Mouse (Mus musculus) thymus, adult 2 months (tissue): ENCODE measurements around the gene Gm17026. TPM values are rescaled to one million over a fixed set of nuclear protein-coding genes. Genes with fewer than 3 reads are reported as not detected.
A peak's percentile ranks its signal among the peaks of the same experiment; 100 is the strongest.
"Not testable (repeated sequence)": the region's sequence is repeated elsewhere in the genome, so short reads cannot be mapped to it uniquely, and the experiment has no call there.

Experiments used
- DNase-seq: peaks from one replicate; pipeline ENCODE4 v3.0.0; 2021
- H3K27ac ChIP-seq: fragments of 200-500 bp; 2 replicates; pipeline ENCODE4 v1.5.1; 2012; ENCODE audit warnings: low read length, control low read depth; ENCODE audit not compliant: control insufficient read depth, insufficient read depth
- H3K27me3 ChIP-seq: fragments of 200-500 bp; 2 replicates; pipeline ENCODE4 v1.6.1; 2012; ENCODE audit warnings: mild to moderate bottlenecking, low read length, moderate library complexity, mixed read lengths; ENCODE audit not compliant: control insufficient read depth, insufficient read depth
- H3K36me3 ChIP-seq: fragments of 200-500 bp; 2 replicates; pipeline ENCODE4 v1.6.1; 2012; ENCODE audit warnings: mild to moderate bottlenecking, low read length, moderate library complexity; ENCODE audit not compliant: control insufficient read depth, insufficient read depth
- H3K4me1 ChIP-seq: fragments of 200-500 bp; replicated peaks from 2 replicates; pipeline ENCODE4 v1.6.1; 2012; ENCODE audit warnings: low read length; ENCODE audit not compliant: control insufficient read depth, insufficient read depth
- H3K4me3 ChIP-seq: fragments of 200-500 bp; 2 replicates; pipeline ENCODE4 v1.5.1; 2012; ENCODE audit warnings: mild to moderate bottlenecking, low read length, control low read depth, moderate library complexity; ENCODE audit not compliant: control insufficient read depth, insufficient read depth
- WGBS: fragments of 180-500 bp; shearing (Covaris S2); methylation state at CpG from one replicate; pipeline ENCODE4 v1.1.7; 2018; 5-methylcytosine and 5-hydroxymethylcytosine counted together
- polyA plus RNA-seq: library from polyadenylated mRNA; depleted of rRNA; stranded (reverse); fragments of >200 nt; gene quantifications from 2 replicates; pipeline ENCODE4 v1.2.3, GENCODE M21; 2012; rRNA removed

Gm17026 gene
- not detected in 2 replicates for polyA plus RNA-seq

DNA sequence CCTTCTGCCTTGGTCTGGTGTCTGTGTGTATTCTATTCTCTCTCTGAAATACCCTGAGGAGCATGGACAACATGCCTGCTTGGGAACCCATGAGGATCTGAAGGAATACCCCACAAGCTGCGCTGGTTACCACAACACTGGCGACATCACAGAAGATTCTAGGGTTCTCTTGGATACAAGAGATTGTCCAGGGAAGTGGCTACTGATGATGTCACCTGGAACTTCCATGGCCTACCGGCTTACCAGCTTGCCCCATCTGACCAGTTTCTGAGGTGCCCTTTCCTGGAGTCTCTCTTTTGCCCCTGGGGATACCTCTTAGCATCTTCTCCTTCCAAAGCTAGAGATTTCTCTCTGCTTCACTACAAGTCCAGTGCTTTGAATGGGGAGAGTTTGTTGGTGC is at the start of gene Gm17026:
Gene Gm17026 (minus strand): TSS at position 101 of the 400 bp plus-strand sequence.
- not testable (repeated sequence) for H3K27me3 ChIP-seq, H3K4me3 ChIP-seq, H3K4me1 ChIP-seq, H3K36me3 ChIP-seq, DNase-seq, H3K27ac ChIP-seq
- WGBS: 86% methylated on average over 1 of the region's 3 CpGs

DNA sequence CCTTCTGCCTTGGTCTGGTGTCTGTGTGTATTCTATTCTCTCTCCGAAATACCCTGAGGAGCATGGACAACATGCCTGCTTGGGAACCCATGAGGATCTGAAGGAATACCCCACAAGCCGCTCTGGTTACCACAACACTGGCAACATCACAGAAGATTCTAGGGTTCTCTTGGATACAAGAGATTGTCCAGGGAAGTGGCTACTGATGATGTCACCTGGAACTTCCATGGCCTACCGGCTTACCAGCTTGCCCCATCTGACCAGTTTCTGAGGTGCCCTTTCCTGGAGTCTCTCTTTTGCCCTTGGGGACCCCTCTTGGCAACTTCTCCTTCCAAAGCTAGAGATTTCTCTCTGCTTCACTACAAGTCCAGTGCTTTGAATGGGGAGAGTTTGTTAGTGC is 37.4 kb upstream of the Gm17026 start, which contains the start of gene Gm9611:
Gene Gm9611 (minus strand): TSS at position 101 of the 400 bp plus-strand sequence.
- not testable (repeated sequence) for H3K27ac ChIP-seq, H3K4me1 ChIP-seq, H3K27me3 ChIP-seq, H3K36me3 ChIP-seq, DNase-seq, H3K4me3 ChIP-seq
- WGBS: 100% methylated on average over 1 of the region's 3 CpGs

DNA sequence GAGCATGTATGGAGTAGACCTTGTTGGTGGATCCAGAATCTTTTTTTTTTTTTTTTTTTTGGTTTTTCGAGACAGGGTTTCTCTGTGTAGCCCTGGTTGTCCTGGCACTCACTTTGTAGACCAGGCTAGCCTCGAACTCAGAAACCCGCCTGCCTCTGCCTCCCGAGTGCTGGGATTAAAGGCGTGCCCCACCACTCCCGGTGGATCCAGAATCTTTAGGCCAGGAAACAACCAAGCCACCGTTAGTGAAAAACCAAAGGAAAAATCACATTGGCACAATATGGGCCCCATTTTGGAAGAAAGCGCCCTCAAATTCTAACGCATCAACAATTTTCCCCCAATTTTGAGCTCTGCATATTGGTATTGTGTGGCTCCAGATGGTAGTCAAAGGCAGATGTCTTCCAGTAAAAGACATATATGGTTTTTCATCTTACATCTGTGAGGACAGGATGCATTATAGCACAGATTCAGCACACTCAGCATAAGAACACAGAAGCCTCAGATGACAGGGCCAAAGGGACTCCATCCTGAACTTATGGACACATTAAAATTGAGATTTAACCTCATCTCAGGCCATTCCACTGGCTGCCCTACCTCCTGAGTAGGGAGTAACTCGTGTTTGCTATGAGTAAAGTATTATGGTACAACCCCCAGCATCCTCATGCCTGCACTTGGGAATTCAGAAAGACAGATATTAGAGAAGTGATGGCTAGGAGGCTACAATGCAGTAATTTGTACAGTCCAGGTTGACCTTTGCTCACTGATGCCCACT is 42.9 kb downstream of the Gm17026 start:
- WGBS: 74% methylated on average over 8 of the region's 10 CpGs
- peak; percentile 2 for DNase-seq
- not testable (repeated sequence) for H3K27ac ChIP-seq, H3K27me3 ChIP-seq, H3K4me1 ChIP-seq, H3K4me3 ChIP-seq, H3K36me3 ChIP-seq

Other genes with a start within 250 kb of the Gm17026 start
- gene Gm7951, start 142.7 kb downstream of the Gm17026 start, polyA plus RNA-seq: not detected in 2 replicates
- not detected in 2 replicates for gene Gm17027, start 97.4 kb downstream of the Gm17026 start, polyA plus RNA-seq
- not detected in 2 replicates for gene Gm3573, start 69.3 kb downstream of the Gm17026 start, polyA plus RNA-seq
- gene Gm9611, start 37.3 kb upstream of the Gm17026 start, polyA plus RNA-seq: not detected in 2 replicates
- gene Gm7995, start 50.2 kb upstream of the Gm17026 start, polyA plus RNA-seq: not detected in 2 replicates
- not detected in 2 replicates for gene Gm8005, start 179.6 kb upstream of the Gm17026 start, polyA plus RNA-seq
- gene Gm8011, start 203.8 kb upstream of the Gm17026 start, polyA plus RNA-seq: not detected in 2 replicates
- gene Gm8020, start 242.3 kb upstream of the Gm17026 start, polyA plus RNA-seq: not detected in 2 replicates